Mouse (Mus musculus) ovary, postnatal 14 days (tissue): ENCODE results near the gene Snx5.

Source experiments
- DNase-seq: peaks from one replicate; pipeline ENCODE4 v3.0.0; 2022; ENCODE audit warnings: low spot score

Snx5 gene

DNA sequence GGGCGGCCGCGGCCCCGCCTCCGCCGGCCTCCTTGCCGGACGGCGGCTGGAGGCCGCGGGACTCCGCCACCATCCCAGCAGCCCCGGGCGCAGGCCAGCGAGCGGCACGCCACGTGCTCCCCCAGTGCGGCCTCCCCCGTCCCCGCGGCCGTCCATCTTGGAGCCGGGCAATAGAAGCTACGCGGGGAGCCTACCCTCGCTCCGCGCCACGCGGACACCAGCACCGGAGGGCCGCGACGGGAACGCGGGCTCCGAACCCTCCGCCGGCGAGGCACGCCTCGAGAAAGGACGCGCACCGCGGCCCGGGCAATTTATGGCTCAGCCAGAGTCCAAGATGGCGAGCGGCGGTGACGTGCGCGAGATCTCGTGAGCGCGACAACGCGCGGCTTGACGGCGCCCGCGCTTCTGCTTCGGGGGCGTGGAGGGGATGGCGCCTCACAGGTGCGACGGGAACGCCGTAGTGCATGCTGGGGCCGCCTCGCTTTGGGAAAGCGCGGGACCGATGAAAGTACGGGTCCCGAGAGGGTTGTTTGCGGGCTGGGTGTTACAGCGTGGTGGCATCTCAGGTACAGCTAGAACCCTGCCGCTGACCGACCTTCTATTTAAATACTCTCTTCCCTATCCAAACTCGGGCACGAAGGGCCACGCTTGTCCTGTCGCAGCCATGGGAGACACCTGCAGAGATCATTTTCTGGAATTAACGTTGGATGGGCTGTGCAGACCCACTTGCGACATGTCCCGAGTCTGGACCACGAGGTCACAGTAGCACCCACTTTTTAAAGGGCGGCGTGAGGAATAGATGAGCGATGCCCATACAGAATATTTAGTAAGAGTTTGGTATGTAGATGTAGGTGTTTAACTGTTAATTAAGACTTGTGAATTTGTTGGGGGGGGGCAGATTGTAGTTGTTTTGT, at the start of gene Snx5, which contains the start of gene Mgme1:
Gene Snx5 (minus strand): TSS at position 400 of the 914 bp plus-strand sequence.
Gene Mgme1 (plus strand): TSS at position 157 of the 914 bp plus-strand sequence.
- peak; percentile 88 for DNase-seq

DNA sequence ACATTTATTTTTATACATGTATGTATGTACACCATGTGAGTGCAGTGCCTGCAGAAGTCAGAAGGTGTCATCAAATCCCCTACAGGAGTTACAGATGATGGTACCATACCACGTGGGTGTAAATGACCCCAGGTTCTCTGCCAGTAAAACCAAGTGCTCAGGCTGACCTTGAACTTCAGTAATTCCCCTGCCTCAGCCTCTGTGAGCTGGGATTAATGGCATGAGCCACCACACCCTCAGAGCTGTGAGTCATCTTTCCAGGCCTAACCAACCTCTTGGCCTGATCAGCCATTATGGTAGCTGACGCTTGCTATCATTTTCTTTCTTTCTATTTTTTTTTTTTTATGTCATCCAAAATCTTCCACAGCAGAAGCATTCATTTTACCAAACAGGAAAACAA, 40.7 kb upstream of the Snx5 start:
- DNase-seq, result no peak

DNA sequence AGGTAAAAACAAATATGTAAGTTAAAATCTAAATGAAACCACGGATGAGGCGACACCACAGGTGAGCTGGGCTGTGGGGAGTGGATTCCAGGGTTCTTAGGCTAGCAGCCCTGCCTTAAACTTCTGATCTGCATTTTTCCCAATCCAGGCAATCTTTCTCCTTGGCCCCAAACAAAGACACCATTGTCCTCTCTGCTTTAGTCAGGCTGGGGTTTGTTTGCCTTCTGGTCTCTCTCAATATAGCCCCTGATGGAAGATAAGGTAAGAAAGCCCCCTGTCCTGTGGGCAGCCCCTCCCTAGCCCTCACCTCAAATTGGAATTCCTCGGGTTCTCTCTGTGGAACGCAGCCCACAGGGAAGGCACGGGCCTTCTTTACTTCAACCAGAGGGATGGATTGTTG, 39.6 kb upstream of the Snx5 start:
- no peak for DNase-seq

DNA sequence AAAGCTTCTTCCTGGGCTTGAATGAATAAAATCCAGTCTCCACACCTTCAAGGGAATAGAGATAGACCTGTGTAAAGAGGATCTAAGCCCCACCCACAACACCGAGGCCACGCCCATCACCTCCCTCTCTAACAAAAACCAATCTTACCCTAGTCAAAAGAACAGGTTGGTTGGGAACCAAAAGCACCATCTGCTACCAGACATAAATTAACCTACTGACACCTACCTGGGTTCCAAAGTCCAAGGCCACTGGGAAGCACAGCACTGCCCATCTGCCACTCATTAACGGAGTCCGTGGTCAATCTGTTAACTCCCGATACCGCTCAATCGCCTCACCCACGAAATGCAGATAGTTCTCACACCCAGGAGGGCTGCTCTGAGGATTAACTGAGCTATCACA, 37.9 kb upstream of the Snx5 start:
- no peak for DNase-seq

DNA sequence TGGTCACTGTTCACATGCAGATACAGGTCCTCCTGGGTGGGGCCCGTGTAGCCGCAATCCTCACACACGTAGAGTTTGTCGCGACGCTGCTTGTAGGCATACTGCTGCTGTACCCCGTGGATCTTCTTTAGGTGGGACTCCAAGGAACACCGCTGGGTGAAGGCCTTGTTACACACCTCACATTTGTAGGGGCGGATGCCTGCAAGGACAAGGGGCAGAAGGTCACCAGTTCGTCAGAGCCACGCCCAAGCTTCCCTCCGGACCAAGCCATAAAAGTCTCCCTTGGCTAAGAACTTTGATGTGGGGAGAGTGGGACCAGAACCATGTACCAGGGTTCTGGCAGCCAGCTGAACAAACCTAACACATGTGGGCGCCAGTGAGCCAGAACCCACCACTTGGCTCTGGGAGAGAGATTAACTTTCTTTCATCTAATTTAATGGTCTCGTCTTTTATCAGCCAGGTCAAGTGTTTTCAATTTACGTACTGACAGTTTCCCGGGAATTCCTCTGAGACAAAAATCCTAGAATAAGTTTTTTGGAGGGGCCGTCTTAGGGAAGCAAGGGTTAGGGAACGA, 35.1 kb upstream of the Snx5 start:
- DNase-seq, result no peak

DNA sequence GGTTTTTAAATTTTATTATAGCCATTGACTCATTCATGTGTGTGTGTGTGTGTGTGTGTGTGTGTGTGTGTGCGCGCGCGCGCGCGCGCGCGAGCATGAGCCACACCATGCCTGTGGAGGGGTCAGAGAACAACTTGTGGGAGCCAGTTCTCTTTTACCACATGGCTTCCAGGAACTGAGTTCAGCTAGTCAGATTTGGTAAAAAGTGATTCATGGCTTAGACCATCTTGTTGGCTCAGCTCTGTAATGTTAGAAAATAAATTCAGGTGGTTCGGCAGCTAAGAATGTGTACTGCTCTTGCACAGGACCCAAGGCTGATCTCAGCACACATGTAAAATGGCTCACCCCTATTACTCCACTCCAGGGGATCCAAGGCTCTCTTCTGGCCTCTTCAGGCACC, 30.4 kb upstream of the Snx5 start:
- no peak for DNase-seq

DNA sequence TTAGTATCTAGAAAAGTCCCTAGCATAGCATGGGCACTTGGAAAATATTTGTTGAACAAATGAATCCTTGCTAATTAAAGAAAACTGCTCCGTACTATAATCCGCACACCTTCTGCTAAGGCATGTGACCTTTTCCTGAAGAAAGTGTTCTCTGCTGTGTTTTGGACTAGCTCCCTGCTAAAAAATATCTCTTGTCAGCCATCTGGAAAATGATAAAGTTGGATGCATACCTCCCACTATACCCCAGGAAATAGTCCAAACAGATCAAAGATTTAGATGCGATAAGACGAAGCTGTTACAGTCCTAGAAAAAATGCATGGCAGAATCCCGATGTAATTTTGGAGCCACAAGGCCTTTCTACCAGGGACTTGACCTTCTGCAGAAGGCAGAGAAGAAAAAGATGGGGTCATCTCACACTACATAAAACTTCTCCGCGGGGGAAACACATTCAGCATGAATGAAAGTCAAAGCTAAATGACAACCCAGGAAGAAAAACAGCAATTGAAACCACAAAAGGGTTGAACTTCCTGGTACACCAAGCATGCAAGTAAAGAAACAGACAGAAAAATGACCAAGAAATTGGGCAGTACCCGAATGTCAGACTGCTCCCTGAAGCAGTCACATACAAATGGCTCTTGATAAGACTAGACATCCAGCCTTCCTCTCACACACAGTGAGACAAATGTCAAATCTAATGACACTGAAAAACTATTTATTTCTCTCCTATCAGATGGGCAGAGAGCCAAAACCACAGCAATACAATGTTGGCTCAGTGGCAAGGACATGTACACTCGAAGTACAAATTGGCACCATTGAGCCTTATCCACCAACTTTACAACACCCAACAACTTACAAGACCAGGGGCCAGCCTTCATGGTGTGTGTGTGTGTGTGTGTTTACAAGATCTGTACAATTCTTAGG, 29.3 kb upstream of the Snx5 start:
- no peak for DNase-seq

- DNase-seq, result no peak
Measured at GRCm38 (mm10) chr2:144295145-144295735, 24.5 kb upstream of the Snx5 start.

GRCm38 (mm10) chr2:144291600-144292305, 21.0 kb upstream of the Snx5 start:
- no peak for DNase-seq

DNA sequence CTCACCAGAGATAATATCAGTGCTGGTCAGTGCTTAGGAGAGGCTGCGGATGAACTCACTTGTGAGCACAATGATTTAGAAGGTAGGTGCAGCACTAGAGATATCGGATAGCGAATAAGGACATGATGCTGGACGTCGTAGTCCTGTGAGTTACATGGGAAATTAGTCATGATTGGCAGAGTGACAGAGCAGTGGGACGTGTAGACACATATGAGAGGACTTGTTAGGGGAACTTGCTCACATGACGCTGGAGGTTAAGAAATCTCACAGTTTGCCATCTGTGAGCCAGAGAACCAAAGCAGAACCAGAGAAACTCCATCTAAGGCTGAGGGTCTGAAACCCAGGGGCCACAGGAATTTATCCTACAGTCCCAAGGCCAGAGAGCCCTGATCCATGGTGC, 19.6 kb upstream of the Snx5 start:
- no peak for DNase-seq

GRCm38 (mm10) chr2:144281417-144281816, 10.7 kb upstream of the Snx5 start:
- no peak for DNase-seq

GRCm38 (mm10) chr2:144280568-144280967, 9.9 kb upstream of the Snx5 start:
- DNase-seq, result no peak

DNA sequence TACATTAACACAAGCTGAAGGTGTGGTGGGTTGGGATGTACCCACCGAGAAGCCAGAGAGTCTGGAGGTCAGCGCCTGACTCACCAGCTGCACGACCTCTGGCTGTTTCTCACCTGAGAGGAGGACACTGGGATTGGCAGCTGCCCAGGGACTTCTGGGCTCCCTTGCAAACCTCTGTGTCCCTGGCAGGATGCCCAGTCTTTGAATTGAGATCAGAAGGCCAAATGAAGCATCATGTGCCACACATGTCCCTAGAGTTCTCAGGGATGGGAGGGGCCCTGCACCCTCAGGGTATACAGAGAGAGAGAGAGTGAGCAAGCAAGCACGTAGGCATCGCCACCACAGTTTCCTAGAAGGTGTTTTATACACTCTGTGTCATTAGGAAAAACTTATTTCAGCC, 9.0 kb upstream of the Snx5 start:
- DNase-seq, result peak; percentile 38

DNA sequence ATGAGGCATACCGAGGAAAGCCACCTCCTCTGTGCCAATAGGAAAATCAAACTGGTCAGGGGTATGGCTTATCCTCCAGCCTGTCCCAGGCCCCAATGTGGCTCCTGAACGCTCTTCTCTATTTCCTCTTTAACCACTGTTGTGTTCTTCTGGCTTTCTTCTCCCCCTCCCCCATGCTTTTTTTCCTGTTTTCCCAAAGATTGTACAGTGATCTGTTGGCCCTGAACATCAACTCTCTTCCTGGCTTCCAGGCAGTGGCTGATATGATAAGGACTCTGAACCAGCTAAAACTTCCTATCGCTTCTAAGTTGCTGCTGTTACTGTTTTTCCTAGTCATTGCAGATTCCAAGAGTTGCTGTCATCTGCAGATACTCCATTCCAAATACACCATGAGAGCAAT, 6.2 kb upstream of the Snx5 start:
- DNase-seq, result no peak

DNA sequence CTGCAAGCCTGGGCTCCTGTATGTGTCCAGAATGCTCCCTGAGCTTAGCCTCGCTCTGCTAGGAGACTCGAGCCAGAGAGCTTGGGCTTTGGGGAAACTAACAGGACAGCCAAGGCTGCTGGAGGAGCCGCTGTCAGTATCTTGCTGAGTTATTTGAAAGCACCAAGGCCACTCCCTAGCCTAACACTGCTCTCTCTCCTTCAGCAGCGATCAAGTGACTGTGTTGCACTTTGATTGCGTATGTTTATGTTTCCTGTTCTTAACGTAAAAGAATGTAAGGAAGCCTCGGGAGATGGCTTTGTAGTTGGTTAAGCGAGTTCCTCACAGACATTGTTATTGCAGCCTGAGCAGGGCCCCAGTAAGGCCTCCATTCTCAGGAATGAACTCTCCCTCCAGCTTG, 4.0 kb upstream of the Snx5 start:
- DNase-seq, result no peak

- DNase-seq, result no peak
Measured at GRCm38 (mm10) chr2:144272088-144272487, 1.4 kb upstream of the Snx5 start.

- no peak for DNase-seq
Measured at GRCm38 (mm10) chr2:144269679-144270475, 829 bp downstream of the Snx5 start.

- no peak for DNase-seq
Measured at GRCm38 (mm10) chr2:144269306-144269650, 1.4 kb downstream of the Snx5 start.

DNA sequence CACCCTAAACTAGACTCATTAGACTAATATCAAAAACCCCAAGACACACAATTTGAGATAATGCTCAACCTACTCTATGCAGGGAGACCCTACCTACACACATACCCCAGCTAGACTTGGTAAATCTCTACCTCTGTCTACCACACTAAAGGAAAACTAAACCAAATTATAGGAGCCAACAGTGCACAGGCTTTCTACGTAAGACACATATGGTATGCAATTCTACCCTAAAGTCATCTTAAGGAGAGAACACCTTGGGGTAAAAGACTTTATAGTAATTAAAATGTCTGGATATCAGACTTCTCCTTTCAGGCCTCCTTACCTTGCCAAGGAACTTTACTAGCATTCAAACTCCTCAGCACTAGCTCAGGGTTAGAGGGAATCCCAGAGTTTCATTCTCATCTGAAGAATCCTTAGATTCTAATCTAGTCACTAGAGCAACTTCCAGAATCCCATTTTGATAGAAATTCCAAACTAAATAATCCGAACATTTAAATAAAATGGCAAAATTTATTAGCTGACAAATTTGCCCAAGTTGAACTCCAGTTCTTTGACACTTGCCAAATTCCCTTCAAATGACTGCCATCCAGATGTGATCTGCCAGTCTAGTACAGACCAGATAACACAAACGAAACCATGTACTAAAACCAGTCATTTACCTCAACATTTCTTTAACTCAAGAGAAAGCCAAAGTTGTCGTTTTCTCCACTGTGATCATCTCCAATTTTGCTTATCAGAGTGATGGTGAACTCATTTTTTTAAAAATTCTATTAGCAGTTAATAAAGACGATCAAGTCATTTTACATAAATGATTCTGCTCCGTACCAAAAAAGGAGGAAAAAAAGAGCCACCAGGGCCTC, 2.0 kb downstream of the Snx5 start:
- no peak for DNase-seq

GRCm38 (mm10) chr2:144267731-144268015, 3.0 kb downstream of the Snx5 start:
- no peak for DNase-seq
